Mouse (Mus musculus) induced T-regulatory cell, adult 2 months (primary cell): ENCODE data around the gene Acad10.
"Not testable (repeated sequence)": the region's sequence is repeated elsewhere in the genome, so short reads cannot be mapped to it uniquely, and the experiment has no call there.

Source experiments
- DNase-seq: peaks from one replicate; pipeline ENCODE4 v3.0.0-alpha.2; 2012; ENCODE audit warnings: low read depth

The Acad10 gene

DNA sequence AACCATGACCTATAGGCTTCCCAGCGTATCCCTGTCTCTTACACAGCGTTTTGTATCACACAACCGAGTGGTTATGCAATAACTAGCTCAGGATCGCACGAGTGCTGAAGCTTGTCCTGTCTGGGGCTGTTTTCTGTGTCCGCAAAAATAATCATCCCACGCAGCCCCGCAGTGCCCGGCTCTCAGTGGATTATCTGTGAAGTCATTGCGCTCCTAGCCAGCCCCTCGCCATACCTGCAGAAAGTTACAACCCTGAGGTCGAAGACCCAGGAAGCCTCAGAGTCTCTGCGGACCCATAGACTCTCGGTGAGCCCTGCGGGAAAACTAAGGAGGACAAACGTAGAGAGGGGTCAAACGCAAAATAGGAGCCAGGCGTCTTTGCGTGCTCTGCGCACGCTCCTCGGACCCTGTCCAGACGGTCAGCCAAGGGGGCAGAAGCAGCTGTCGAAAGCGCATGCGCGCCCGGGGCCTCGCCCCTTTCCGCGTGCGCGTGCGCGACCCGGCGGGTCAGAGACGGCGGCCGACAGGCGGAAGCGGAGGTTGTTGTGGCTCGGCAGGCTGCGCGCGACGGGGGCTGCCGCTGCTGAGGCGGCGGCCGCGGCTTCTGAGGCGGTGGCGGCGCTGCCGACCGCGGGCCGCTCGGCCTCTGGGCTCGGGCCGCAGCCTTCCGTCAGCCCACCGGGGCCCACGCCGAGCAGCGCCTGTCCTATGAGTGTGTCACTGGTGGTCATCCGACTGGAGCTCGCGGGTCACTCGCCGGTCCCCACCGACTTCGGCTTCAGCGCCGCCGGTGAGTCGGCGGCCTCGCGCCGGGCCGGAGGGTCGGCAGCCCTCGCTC, at the start of gene Acad10, which contains the start of gene Brap:
Gene Acad10, minus strand, starts transcription at position 456 of the 838 bp plus-strand sequence.
Gene Brap, plus strand, starts transcription at position 505 of the 838 bp plus-strand sequence.
- DNase-seq = peak; percentile 93

DNA sequence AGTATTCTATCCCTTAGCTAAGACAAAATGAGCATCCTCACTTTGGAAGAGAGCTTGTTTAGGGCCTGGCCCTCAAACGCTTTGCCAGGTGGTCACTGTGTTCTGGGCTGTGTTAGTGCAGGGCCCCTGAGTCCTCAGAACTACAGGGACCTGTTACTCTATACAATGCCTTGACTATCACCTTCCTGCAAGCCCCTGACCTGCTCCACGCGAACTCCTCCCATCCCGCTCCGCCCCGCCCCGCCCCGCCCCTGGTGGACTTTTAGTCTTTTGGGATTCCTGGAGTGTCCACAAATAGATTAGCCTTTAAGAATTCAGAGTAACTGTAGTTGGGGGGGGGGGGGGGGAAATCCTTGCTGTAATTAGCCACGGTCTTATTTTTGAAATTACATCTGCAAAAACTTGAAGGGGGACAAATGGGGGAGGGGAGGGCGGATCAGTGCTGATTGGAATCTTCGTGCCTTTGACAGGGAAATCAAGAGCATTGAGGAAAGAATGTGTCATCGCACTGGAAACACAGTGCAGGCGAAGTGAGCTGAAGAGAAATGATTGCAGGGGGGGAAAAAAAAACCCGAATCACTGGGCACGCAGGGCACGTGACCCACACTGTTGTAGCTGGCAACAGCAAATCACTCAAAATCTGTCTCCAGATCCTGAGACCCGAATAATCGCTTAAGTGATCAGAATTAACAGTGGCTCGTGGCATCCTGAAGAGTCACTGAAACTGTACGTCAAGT, 44.4 kb upstream of the Acad10 start:
- no peak for DNase-seq

DNA sequence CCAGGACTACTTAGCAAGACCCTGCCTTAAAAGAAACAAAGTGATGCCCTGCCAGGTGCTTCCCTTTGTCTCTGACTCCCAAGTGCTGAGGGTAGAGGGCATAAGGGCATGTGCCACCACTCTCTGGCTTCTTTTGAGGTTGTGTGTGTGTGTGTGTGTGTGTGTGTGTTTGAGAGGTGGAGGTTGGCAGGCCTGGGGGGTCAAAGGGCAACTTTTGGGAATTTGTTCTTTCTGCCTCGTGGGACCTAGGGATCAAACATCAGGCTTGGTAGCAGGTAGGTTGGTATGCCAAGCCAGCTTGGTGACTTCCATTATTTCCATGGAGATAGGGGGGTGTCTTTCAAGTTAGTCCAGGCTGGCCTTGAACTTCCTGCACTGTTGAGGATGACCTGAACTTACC, 43.0 kb upstream of the Acad10 start:
- DNase-seq = no peak

DNA sequence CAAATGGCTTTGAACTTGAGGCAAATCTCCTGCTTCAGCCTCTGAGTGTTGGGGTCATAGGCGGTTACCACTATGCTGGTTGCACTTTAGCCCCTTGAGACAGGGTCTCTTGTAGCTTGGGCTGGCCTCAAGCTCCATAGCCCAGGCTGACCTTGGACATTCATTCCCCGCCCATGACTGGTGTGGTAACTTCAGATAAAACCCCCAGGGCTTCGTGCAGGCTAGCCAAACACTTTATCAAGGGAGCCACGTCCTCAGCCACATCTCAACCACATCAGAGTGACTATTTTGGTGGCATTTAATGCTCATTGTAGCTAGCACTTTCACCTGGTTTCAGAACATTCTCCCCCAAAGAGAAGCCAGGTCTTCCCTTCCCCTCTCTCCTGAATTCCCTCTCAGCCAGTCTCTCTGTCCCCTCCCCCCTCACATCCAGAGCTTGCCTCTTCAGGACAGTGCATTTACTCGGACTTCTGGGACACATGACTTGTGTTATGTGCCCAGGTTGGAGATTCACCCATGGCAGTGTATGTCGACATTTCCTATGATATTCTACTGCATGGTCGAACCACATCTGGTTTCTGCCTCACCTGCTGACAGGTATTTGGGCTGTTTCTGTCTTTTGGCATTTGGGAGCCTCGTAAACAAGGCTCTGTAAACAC, 40.9 kb upstream of the Acad10 start:
- DNase-seq = no peak

- DNase-seq = no peak
Measured at GRCm38 (mm10) chr5:121700496-121700895, 40.2 kb upstream of the Acad10 start.

- DNase-seq = no peak
Measured at GRCm38 (mm10) chr5:121699891-121700290, 39.6 kb upstream of the Acad10 start.

GRCm38 (mm10) chr5:121696761-121697160, 36.4 kb upstream of the Acad10 start:
- DNase-seq = no peak

- no peak for DNase-seq
Measured at GRCm38 (mm10) chr5:121692897-121693296, 32.6 kb upstream of the Acad10 start.

- not testable (repeated sequence) for DNase-seq
Measured at GRCm38 (mm10) chr5:121691436-121691835, 31.1 kb upstream of the Acad10 start.

DNA sequence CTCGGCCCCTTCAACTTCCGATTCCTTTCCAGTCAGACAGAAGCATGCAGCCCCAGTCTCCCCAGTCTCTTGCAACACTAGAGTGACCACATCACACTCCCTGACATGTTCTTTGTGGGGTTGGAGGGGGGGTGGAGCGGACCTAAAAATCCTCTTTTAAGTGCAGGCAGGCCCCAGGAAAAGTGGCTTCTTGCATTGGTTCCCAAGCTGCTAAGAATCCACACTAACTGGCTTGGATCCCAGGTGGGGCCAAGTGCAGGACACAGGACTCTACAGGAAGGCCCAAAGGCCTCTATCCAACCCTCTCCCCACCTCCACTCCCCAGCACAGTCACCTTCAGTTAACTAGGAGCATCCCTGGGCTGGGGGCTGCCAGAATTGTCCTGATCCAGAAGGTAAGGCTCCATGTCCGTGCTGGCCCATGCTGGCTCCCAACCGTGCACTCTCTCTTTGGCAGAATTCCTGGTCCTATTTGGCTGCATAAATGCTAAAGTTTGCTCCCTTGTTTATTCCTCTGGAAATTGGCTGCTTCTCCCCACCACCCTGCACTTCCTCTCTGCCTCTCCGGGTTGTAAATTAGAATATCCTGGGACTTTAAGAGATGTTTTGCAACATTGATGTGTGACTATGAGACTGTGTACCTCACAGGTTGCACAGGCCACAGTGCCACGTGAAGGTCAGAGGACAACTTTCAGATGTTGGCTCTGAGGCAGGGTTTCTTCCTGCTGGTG, 30.3 kb upstream of the Acad10 start:
- DNase-seq = no peak

DNA sequence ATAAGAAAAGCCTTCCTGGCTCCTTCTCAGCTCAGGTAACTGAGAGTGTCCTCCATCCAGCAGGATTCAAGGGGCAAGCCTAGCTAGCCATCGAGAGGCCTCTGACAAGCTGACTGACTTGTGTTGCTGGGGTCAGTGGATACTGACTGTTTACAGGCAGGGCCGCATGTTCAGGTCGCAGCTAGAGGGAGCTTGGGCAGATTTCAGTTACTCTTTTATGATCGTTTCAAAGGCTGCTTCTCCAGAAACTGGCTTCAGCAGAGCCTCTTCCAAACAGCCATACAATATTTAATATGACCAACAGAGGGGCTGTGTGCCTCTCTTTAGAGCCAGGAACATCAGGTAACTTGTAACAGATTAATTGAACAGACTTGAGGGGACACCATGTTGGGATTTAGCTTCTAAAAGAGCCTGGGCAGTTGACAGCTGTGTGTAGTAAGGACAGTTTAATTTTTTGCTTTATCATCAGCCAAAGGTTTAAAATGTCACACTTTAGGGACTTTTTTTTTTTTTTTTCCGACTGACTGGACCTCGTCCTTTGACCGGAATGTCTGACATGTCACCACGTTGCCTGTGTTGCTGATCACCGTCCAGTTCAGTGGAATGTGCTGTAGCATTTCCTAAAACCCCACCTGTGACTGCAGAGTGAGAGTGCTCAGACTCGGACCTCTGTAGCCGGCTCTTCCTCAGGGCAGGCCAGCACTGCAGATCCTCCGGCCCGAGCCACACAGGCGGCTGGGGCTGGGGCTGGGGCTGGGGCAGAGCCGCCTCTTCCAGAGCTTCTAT, 26.0 kb upstream of the Acad10 start:
- no peak for DNase-seq

DNA sequence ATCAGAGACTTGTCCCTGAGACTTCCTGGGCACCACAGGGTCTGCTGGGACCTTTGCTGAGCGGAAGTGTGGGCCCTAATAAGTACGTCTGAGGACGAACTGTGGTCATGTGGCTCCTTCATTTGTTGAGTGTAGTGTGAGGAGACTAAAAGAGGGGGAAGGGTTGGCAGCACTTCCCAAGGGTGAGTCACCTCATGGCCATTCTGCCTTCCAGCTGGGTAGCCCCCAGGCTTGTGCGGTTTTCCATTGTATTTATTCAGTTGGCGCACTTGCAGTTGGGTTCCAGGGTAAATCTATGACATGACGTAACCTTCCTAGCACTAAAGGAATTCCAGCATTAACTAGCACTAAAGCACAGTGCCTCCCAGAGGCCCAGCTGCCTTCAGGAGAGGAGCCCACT, 25.2 kb upstream of the Acad10 start:
- no peak for DNase-seq

- no peak for DNase-seq
Measured at GRCm38 (mm10) chr5:121682250-121682649, 21.9 kb upstream of the Acad10 start.

DNA sequence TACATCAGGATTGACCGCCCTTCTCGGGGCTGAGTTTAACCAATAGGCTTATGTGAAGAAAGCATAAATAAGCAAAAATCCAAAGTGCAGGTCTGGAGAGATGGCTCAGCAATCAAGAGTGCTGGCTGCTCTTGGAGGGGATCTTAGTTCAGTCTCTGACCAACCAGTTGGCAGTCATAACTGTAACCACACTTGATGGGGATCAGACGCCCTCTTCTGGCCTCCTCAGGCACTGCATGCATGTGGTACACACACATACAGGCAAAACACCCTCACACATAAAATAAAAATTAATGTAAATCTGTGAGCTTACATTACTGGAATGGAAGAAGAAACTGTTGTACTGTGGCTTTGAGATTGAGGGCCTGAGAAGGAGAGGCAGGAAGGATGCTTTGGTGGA, 10.1 kb upstream of the Acad10 start:
- peak; percentile 66 for DNase-seq

DNA sequence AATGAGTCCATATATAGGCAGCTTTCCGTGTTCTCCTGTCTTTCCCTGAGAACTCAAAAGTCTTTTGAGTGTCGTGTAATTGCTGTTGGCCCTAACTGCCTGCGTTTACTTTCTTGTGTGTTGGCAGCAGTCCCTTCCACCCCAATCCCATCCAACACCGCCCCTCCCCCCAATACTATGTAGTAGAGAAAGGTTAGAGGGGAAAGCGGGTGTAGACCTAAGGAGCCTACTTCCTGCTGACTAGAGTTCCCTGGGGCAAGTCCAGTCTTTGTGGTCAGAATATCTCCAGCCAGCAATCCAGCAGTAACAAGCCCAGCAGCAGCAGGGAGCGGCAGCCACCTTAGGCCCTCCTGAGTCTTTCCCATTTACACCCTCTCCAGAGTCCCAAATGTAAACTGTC, 8.1 kb upstream of the Acad10 start:
- DNase-seq = no peak

DNA sequence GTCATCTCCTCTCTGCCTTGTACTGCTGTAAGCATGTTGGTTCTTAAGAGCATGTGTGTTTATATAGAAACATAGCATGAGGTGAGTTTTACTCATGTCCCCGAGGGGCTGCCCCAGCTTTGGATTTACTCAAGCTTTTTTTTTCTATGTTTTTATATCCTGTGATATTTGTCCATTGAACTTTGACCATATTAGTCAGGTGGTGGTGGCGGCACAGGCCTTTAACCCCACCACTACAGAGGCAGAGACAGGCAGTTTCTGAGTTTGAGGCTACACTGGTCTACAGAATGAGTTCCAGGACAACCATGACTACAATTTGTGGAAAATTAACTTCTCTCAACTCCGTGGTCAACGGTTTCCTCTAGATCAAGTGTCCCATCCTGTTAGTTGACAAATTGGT, 6.8 kb upstream of the Acad10 start:
- no peak for DNase-seq

DNA sequence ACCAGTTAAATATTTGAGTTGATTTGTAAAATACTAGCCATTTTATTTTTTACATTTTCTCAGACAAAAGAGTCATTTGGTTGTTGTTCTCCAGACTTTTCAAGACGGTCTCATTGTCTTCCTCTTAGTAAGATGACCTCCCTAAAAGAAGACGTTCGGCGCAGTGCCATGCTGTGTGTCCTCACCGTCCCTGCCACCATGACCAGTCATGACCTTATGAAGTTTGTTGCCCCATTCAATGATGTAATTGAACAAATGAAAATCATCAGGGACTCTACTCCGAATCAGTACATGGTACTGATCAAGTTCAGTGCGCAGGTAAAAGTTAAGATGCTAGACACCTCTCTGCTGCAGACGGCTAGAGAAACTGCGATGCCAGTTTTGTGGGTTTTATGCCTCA, 4.7 kb upstream of the Acad10 start:
- no peak for DNase-seq

DNA sequence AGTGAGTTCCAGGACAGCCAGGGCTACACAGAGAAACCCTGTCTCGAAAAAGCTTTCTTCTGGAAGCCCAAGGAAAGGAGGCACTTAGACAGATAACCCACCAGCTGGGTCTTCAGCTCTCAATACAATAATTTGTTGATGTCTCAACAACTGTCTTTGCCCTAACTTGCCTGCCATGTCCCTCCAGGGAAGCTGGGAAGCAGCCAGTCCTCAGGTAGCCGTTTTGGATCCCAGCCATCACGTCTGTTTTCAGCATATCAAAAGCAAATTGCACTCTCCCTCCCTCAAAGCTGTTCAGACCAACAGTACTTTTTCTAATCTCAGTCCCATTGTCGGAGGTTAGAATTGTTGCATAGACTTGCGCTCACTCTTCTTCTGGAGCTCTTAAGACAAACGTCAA, 3.8 kb upstream of the Acad10 start:
- no peak for DNase-seq

- no peak for DNase-seq
Measured at GRCm38 (mm10) chr5:121663456-121663855, 3.1 kb upstream of the Acad10 start.

DNA sequence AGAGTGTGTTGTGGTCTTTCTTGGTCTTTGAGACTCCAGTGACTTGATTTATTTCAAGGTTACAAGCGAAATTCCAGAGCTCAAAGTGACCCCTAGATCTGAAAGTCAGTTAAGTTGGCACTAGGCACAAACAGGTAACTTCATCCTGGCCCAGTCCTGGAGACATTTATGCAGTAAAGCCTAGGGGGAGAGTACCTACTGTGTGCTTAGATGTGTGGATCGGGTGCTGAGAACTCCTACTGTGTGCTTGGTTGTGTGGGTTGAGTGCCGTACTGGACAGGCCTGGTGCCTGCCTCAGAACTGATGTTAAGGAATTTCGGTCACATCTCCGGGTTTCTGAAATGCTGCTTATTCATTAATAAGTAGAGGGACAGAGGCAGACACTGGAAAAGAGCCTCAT, 1.2 kb upstream of the Acad10 start:
- DNase-seq = no peak

DNA sequence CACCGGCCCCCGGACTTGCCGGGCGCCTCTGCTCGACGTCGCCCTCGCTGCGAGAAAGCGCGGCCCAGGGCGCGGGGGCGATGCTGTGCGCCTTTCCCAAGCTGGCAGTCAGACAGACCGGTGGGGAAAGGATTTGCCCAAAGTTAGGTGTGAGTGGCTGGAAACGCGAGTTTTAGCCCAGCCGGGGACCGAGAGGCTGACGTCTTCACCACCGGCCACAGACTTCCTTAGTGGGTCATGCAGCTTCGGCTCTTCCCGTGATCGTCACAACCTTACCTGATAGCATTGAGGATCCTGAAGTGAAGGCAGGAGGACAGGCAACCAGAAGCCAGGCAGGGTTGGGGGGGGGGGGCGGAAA, 562 bp upstream of the Acad10 start:
- peak; percentile 69 for DNase-seq
